Mouse (Mus musculus): ENCODE results near the gene Cdcp1.

DNA sequence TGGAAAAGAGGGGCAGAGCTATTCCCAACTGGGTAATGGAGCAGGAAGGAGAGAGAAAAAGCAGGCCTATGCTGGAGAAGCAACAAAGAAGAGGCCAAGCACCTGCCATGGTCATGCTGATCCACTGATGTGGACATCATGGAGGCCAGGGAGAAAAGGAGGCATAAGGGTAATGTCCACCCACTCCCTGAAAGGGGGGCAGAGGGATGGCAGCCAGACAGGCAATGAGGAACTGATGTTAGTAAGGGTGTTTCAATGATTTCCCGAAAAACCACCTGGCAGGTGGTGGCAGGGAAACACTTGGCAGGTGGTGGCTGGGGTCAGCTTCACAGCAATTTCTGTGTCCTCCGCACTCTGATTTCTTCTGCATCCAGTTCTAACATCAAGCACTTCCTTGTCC, 24.9 kb upstream of the Cdcp1 start:
- TF ChIP-seq CTCF (IDR thresholded peaks at IDR 0.05; ENCODE audit: control insufficient read depth, insufficient read depth, insufficient replicate concordance, low read depth, low read length) (no peak), POLR2A (IDR thresholded peaks at IDR 0.05; ENCODE audit: control insufficient read depth, low read depth, low read length) (no peak)

Measured in testis, adult 2 months (tissue).